Mouse (Mus musculus) CD4-positive, CD25-positive, alpha-beta regulatory T cell, adult 2 months (primary cell): ENCODE measurements at regions not wholly inside any gene's neighbourhood (a gene's known extent, or its start where the extent isn't known, plus 50 kb on each side); places are given as distances from the start of the nearest gene placed in this dataset.
A peak's percentile ranks its signal among the peaks of the same experiment; 100 is the strongest.

Source experiments
- DNase-seq: peaks from one replicate; pipeline ENCODE4 v3.0.0-alpha.2; 2012; ENCODE audit warnings: low read depth, low spot score

DNA sequence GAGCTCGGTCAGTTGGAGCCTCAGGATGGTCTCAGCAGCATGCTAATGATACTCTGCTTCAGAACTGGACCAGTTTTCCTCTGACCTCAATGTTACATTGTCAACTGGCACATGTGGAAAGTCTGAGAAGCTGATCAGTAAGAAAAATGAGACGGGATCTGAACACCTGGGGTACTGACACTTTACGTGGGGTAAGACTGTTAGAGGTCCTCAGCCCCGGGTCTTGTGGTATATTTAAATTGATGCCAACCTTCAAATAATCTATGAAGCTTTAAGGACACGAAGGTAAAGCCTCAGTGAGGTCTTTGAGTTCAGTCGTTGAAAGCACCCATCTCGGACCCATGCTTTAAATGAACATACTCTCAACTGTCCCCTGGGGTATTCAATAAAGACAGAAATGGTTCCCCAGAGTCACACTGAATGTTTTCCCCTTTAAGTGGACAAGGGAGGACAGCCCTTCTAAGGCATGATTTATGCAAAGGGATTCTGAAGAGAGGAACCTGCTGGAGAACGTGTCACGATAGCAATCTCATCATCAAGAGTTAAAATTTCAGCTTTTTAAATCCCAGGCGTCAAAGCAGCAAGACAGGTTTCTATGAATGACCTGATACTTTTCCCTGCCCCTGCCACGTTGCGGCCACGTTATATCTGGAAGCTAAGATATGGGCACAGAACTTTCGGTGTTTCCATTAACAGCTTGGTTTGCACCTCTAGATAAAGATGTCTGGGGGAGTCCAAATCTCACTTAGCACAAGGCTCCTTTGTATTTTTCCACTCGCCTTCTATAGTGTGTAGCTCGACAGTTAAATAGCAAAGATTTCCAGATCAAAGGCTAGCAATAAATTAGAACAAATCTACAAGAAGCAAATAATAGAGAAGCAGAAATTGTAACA is 76.7 kb upstream of the Atp2b1 start:
- no peak for DNase-seq

- DNase-seq, result no peak
Observed at GRCm38 (mm10) chr10:98838926-98839679, 75.1 kb upstream of the Atp2b1 start.

DNA sequence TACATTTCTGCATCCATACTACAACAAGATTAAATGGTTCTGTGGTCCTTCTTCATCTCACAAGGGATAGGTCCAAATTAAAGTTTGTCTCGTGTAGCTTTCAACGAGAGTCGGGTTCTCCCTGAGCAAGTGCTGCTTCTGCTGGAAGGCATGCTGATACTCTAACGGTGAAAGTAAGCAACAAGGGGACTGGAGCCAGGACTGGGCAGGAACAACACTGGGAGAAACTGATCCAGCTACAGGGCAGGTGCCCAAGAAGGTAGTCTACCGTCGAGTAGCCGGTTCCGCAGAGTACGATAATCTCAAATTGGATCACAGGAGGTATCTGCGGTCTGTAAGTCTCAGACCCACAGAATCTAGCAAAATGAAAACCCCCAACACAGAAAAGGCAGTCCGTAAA is 74.2 kb upstream of the Atp2b1 start:
- DNase-seq, result no peak

GRCm38 (mm10) chr10:98840411-98840810 is 73.8 kb upstream of the Atp2b1 start:
- DNase-seq, result no peak

DNA sequence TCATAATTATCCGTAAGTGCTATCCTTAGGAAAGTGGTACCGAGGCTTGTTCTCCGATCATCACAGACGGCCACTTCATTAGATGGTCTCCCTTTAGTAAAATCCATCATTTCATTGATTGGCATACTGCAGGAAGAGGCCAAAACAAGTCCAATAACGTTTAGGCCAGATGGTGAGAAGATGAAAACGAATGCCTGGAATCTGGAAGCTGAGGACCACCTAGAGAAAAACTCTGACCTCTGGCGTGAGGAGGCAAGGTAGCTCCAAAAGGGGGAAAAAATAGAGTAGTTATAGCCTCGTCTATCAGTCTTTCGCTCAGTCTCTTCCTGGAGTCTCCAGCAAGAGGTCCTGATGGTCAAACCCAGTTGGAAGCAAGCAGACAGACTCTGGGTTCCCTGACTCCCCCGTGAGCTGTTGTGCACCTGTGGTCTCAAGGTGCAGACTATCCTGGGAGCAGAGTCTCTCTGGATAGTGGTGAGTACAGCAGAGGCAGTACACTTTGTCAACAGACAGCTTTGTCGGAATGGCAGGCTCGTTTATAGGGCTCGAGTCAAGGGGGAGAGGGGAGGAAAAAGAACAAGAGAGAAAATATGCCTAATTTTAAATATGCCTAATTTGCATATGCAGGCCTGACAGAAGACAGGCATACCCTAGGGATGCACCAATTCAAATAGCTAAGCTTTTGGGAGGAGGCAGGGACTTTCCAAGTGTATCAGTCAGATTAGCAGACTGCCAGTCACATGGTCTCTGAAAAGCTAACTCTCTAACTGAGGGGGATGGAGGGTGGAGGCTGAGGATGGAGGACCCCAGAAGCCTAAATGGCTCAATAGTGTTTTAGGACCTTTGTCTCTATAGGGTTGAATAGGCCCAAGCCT is 73.0 kb upstream of the Atp2b1 start:
- no peak for DNase-seq

- peak; percentile 50 for DNase-seq
Observed at GRCm38 (mm10) chr10:98841860-98842259, 72.3 kb upstream of the Atp2b1 start.

- no peak for DNase-seq
Observed at GRCm38 (mm10) chr10:98842721-98843120, 71.5 kb upstream of the Atp2b1 start.

- DNase-seq, result peak; percentile 25
Observed at GRCm38 (mm10) chr10:98849851-98850250, 64.4 kb upstream of the Atp2b1 start.

GRCm38 (mm10) chr10:98857395-98857794 is 56.8 kb upstream of the Atp2b1 start:
- no peak for DNase-seq

DNA sequence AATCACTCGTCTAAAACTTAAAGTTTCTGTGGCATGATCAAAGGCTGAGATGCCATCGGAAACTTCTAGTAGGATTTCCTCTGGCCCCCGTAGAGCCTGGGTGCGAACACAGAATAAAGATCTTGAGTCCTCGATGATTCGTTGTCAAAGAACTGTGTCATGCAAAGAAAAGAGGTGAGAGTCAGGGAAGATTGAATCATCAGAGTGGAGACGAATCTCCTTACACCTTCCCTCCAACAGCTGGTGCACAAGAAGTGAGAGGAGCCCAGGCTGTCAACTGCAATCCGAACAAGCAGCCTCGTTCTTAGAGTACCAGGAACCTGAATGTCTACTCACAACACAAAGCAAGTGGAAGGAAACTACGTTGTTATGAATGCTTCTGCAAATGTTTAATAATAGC is 52.7 kb upstream of the Atp2b1 start:
- peak; percentile 22 for DNase-seq

GRCm38 (mm10) chr10:98862712-98863111 is 51.5 kb upstream of the Atp2b1 start:
- no peak for DNase-seq

DNA sequence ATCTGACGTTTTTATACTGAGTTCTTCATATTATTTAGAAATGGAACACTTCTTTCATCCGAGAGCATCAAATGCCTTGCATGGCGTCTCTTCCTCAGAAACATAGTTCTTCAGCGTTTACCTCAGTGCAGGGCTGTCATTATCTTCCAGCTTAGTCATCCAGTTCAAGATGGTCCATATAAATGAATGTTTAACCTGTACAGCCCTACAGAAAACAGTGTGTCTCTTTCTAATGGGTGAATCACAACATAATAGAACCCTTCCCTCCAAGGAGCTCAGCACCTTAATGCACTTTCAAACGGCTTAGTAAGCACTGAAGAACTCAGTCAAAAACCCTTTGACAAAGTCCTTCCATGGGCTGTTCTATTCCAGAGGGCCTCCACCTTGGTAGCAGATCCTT is 49.8 kb upstream of the Atp2b1 start:
- no peak for DNase-seq
